Mouse (Mus musculus) forebrain, embryonic 14.5 days (tissue): Measurements from ENCODE around the gene Adamtsl3. TPM values are rescaled to one million over a fixed set of nuclear protein-coding genes. Genes with fewer than 3 reads are reported as not detected.

Experiments used
- ATAC-seq: fragments of 200-750 bp; cut with Nextera tagmentation; 2 replicates; pipeline ENCODE4 v1.8.0; 2017; ENCODE audit warnings: mild to moderate bottlenecking, moderate library complexity
- DNase-seq: peaks from one replicate; pipeline ENCODE4 v3.0.0-alpha.2; 2015; ENCODE audit warnings: low spot score
- H3K27ac ChIP-seq: fragments of 300-500 bp; sonication (generic); 2 replicates; pipeline ENCODE4 v1.5.1; 2014; ENCODE audit warnings: low read depth, mild to moderate bottlenecking, control low read depth, low read length, moderate library complexity
- H3K27me3 ChIP-seq: fragments of 300-500 bp; sonication (generic); replicated peaks from 2 replicates; pipeline ENCODE4 v1.6.1; 2014; ENCODE audit warnings: low read length, control low read depth, mixed read lengths; ENCODE audit not compliant: control insufficient read depth, insufficient read depth
- H3K36me3 ChIP-seq: fragments of 300-500 bp; sonication (generic); 2 replicates; pipeline ENCODE4 v1.6.1; 2014; ENCODE audit warnings: low read length, control low read depth; ENCODE audit not compliant: control insufficient read depth, insufficient read depth
- H3K4me1 ChIP-seq: fragments of 300-500 bp; sonication (generic); 2 replicates; pipeline ENCODE4 v1.6.1; 2014; ENCODE audit warnings: antibody characterized with exemption, low read length, control low read depth; ENCODE audit not compliant: control insufficient read depth, insufficient read depth
- H3K4me2 ChIP-seq: fragments of 300-500 bp; sonication (generic); 2 replicates; pipeline ENCODE4 v1.6.1; 2014; ENCODE audit warnings: mild to moderate bottlenecking, control low read depth, low read length
- H3K4me3 ChIP-seq: fragments of 300-500 bp; sonication (generic); 2 replicates; pipeline ENCODE4 v1.5.1; 2014; ENCODE audit warnings: low read depth, low read length, control low read depth
- H3K9ac ChIP-seq: fragments of 300-500 bp; sonication (generic); 2 replicates; pipeline ENCODE4 v1.6.1; 2014; ENCODE audit warnings: mild to moderate bottlenecking, low read length, control low read depth, moderate library complexity
- H3K9me3 ChIP-seq: fragments of 300-500 bp; sonication (generic); replicated peaks from 2 replicates; pipeline ENCODE4 v1.6.1; 2016; ENCODE audit warnings: low read length, control low read depth, mixed read lengths; ENCODE audit not compliant: control insufficient read depth
- WGBS: fragments of 180-500 bp; shearing (Covaris S2); extraction: QIAGEN DNeasy Blood & Tissue Kit; methylation state at CpG from one replicate; pipeline ENCODE4 v1.1.7; 2014; 5-methylcytosine and 5-hydroxymethylcytosine counted together
- polyA plus RNA-seq: library from polyadenylated mRNA; unstranded; fragments of >200 nt; fragmentation: Nextera tagmentation; extraction: Ambion mirVana; gene quantifications from 2 replicates; pipeline ENCODE4 v1.2.1, GENCODE M21; 2014

Gene Adamtsl3
- polyA plus RNA-seq, 1 experiment from 2014 or later = 0.51 TPM

GRCm38 (mm10) chr7:82327881-82328280 is 7.6 kb upstream of the Adamtsl3 start:
- Histone ChIP-seq H3K9ac (no peak overlapping the region), H3K27me3 (no peaks in the 10 kb centered on the region), H3K9me3 (no peaks in the 10 kb centered on the region), H3K4me3 (no peak overlapping the region), H3K27ac (no peak overlapping the region), H3K36me3 (no peaks in the 10 kb centered on the region), H3K4me1 (no peaks in the 10 kb centered on the region), H3K4me2 (no peak overlapping the region)
- DNase-seq (no peak), ATAC-seq (no peak)
- 75% methylated on average over 5 of the region's 5 CpGs for WGBS

GRCm38 (mm10) chr7:82329831-82330230 is 5.7 kb upstream of the Adamtsl3 start:
- DNase-seq (no peak), ATAC-seq (no peak)
- Histone ChIP-seq H3K9me3 (no peaks in the 10 kb centered on the region), H3K4me3 (no peak overlapping the region), H3K4me1 (no peaks in the 10 kb centered on the region), H3K27ac (no peak overlapping the region), H3K36me3 (no peaks in the 10 kb centered on the region), H3K4me2 (no peak overlapping the region), H3K27me3 (peaks cover 6% of the 10 kb centered on the region; the same call in 1 of the 2 replicates), H3K9ac (no peak overlapping the region)
- WGBS = 72% methylated on average over 4 of the region's 4 CpGs

- H3K27me3 ChIP-seq = peaks cover 16% of the 10 kb centered on the region
- H3K9me3 ChIP-seq = no peaks in the 10 kb centered on the region
- H3K36me3 ChIP-seq = no peaks in the 10 kb centered on the region
- H3K4me3 ChIP-seq = no peak overlapping the region
- no peak overlapping the region for H3K4me2 ChIP-seq
- H3K4me1 ChIP-seq = 0 out of 2 replicates have a peak, but pooled peaks cover 3% of the 10 kb centered on the region
- ATAC-seq (no peak), DNase-seq (no peak)
- WGBS = 87% methylated on average over 6 of the region's 6 CpGs
- no peak overlapping the region for H3K9ac ChIP-seq
- no peak overlapping the region for H3K27ac ChIP-seq
These were observed 4.6 kb upstream of the Adamtsl3 start for GRCm38 (mm10) chr7:82330860-82331259.

- H3K4me3 ChIP-seq = no peak overlapping the region
- H3K4me1 ChIP-seq = 0 out of 2 replicates have a peak, but pooled peaks cover 7% of the 10 kb centered on the region
- 16% methylated on average over 1 of the region's 1 CpGs for WGBS
- peaks cover 27% of the 10 kb centered on the region for H3K27me3 ChIP-seq
- no peaks in the 10 kb centered on the region for H3K9me3 ChIP-seq
- no peak overlapping the region for H3K9ac ChIP-seq
- ATAC-seq (peak; percentile 59), DNase-seq (peak; percentile 77)
- H3K4me2 ChIP-seq = no peak overlapping the region
- H3K36me3 ChIP-seq = no peaks in the 10 kb centered on the region
- H3K27ac ChIP-seq = no peak overlapping the region
These were observed 1.5 kb upstream of the Adamtsl3 start for GRCm38 (mm10) chr7:82334000-82334399.

- Histone ChIP-seq H3K4me1 (0 out of 2 replicates have a peak, but pooled peaks cover 7% of the 10 kb centered on the region), H3K27ac (no peak overlapping the region), H3K36me3 (no peaks in the 10 kb centered on the region), H3K27me3 (peaks cover 27% of the 10 kb centered on the region), H3K9ac (peak overlapping the region; percentile 50), H3K9me3 (no peaks in the 10 kb centered on the region), H3K4me3 (peak overlapping the region; percentile 47), H3K4me2 (peak overlapping the region; percentile 80)
- DNase-seq = no peak
- 1% methylated on average over 33 of the region's 34 CpGs for whole genome bisulfite sequencing
- ATAC-seq = peak; percentile 16; the same call in 1 of the 2 replicates
These were observed 638 bp downstream of the Adamtsl3 start for GRCm38 (mm10) chr7:82336132-82336531.

GRCm38 (mm10) chr7:82338121-82338520 is 2.6 kb downstream of the Adamtsl3 start:
- no peaks in the 10 kb centered on the region for H3K9me3 ChIP-seq
- DNase-seq = no peak
- H3K27me3 ChIP-seq = peaks cover 27% of the 10 kb centered on the region
- no peak overlapping the region for H3K9ac ChIP-seq
- no peak overlapping the region for H3K4me3 ChIP-seq
- 90% methylated on average over 9 of the region's 9 CpGs for WGBS
- H3K27ac ChIP-seq = no peak overlapping the region
- ATAC-seq = no peak
- H3K36me3 ChIP-seq = no peaks in the 10 kb centered on the region
- H3K4me2 ChIP-seq = no peak overlapping the region
- H3K4me1 ChIP-seq = 0 out of 2 replicates have a peak, but pooled peaks cover 7% of the 10 kb centered on the region

- Histone ChIP-seq H3K4me3 (no peak overlapping the region), H3K9ac (no peak overlapping the region), H3K27me3 (peaks cover 27% of the 10 kb centered on the region), H3K4me2 (no peak overlapping the region), H3K27ac (no peak overlapping the region), H3K36me3 (no peaks in the 10 kb centered on the region), H3K4me1 (0 out of 2 replicates have a peak, but pooled peaks cover 7% of the 10 kb centered on the region), H3K9me3 (no peaks in the 10 kb centered on the region)
- no peak for DNase-seq
- ATAC-seq = no peak
- 88% methylated on average over 4 of the region's 4 CpGs for WGBS
These were observed 3.0 kb downstream of the Adamtsl3 start for GRCm38 (mm10) chr7:82338532-82338931.

GRCm38 (mm10) chr7:82339214-82339613 is 3.7 kb downstream of the Adamtsl3 start:
- Histone ChIP-seq H3K27me3 (peaks cover 26% of the 10 kb centered on the region), H3K36me3 (no peaks in the 10 kb centered on the region), H3K4me3 (no peak overlapping the region), H3K27ac (no peak overlapping the region), H3K4me1 (0 out of 2 replicates have a peak, but pooled peaks cover 7% of the 10 kb centered on the region), H3K9ac (no peak overlapping the region), H3K9me3 (no peaks in the 10 kb centered on the region), H3K4me2 (no peak overlapping the region)
- WGBS = 55% methylated on average over 3 of the region's 3 CpGs
- no peak for DNase-seq
- no peak for ATAC-seq

GRCm38 (mm10) chr7:82341476-82341875 is 6.0 kb downstream of the Adamtsl3 start:
- DNase-seq (no peak), ATAC-seq (no peak)
- Histone ChIP-seq H3K27ac (no peak overlapping the region), H3K9me3 (no peaks in the 10 kb centered on the region), H3K27me3 (0 out of 2 replicates have a peak, but pooled peaks cover 5% of the 10 kb centered on the region), H3K4me3 (no peak overlapping the region), H3K4me2 (no peak overlapping the region), H3K9ac (no peak overlapping the region), H3K4me1 (no peaks in the 10 kb centered on the region), H3K36me3 (no peaks in the 10 kb centered on the region)
- WGBS = 52% methylated on average over 8 of the region's 8 CpGs
